Mouse (Mus musculus): Measurements from ENCODE around the gene Gldc.

DNA sequence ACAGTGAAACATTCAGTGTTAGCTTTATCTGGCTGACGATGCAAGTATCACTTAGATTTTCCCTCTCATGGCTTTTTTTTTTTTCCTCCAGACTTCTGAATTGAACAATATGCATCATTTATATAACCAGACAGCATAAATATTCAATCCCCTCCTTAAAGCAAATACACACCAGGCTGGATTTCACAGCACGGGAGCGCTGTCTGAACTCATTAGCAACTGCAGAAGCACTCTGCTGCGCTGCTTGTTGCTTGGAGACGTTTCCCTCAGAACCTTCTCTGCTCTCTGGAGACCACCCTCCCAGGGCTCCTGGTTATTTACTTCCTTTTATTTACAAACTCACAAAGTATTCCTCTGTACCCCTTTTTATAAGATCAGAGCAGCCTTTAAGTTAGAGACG is 66.1 kb downstream of the Gldc start:
- no peak for TF ChIP-seq CTCF (IDR thresholded peaks at IDR 0.05; ENCODE audit: control insufficient read depth, insufficient read depth, insufficient replicate concordance, low read depth, low read length)
- no peak for TF ChIP-seq POLR2A (IDR thresholded peaks at IDR 0.05; ENCODE audit: control insufficient read depth, low read depth, low read length)

Data from testis, adult 2 months (tissue).